Mouse (Mus musculus) lung, adult 2 months (tissue): ENCODE data around the gene Peak1.

ENCODE experiments used
- CTCF ChIP-seq: fragments of 200-500 bp; IDR thresholded peaks from 2 replicates; pipeline ENCODE4 v1.5.1; 2011; ENCODE audit warnings: mild to moderate bottlenecking, low read length, control low read depth; ENCODE audit not compliant: insufficient read depth
- POLR2A ChIP-seq: fragments of 200-500 bp; IDR thresholded peaks from 2 replicates; pipeline ENCODE4 v1.6.1; 2011; ENCODE audit warnings: low read depth, mild to moderate bottlenecking, control low read depth, low read length, borderline replicate concordance; ENCODE audit errors: extremely low read depth

GRCm38 (mm10) chr9:56272247-56272598 is 145.6 kb downstream of the Peak1 start:
- TF ChIP-seq POLR2A = no peak
- TF ChIP-seq CTCF = no peak
